Mouse (Mus musculus) brain, embryonic 14.5 days (tissue): ENCODE measurements around the gene Car10.

Source experiments
- CTCF ChIP-seq: fragments of 200-500 bp; IDR thresholded peaks from 2 replicates; pipeline ENCODE4 v1.5.1; 2012; ENCODE audit warnings: inconsistent platforms, mild to moderate bottlenecking, moderate library complexity, borderline replicate concordance; ENCODE audit not compliant: insufficient read depth, insufficient read length; ENCODE audit errors: extremely low read depth
- POLR2A ChIP-seq: fragments of 200-500 bp; IDR thresholded peaks from 2 replicates; pipeline ENCODE4 v1.6.1; 2012; ENCODE audit warnings: mild to moderate bottlenecking, inconsistent platforms, borderline replicate concordance; ENCODE audit not compliant: poor library complexity, insufficient read depth, insufficient read length, severe bottlenecking; ENCODE audit errors: extremely low read depth

GRCm38 (mm10) chr11:93490211-93490820, 392.5 kb downstream of the Car10 start:
- no peak for TF ChIP-seq POLR2A
- TF ChIP-seq CTCF = no peak
